Mouse (Mus musculus): ENCODE measurements around the gene Ldlr.
A peak's percentile ranks its signal among the peaks of the same experiment; 100 is the strongest.
"Not testable (repeated sequence)": the region's sequence is repeated elsewhere in the genome, so short reads cannot be mapped to it uniquely, and the experiment has no call there.

The Ldlr gene

DNA sequence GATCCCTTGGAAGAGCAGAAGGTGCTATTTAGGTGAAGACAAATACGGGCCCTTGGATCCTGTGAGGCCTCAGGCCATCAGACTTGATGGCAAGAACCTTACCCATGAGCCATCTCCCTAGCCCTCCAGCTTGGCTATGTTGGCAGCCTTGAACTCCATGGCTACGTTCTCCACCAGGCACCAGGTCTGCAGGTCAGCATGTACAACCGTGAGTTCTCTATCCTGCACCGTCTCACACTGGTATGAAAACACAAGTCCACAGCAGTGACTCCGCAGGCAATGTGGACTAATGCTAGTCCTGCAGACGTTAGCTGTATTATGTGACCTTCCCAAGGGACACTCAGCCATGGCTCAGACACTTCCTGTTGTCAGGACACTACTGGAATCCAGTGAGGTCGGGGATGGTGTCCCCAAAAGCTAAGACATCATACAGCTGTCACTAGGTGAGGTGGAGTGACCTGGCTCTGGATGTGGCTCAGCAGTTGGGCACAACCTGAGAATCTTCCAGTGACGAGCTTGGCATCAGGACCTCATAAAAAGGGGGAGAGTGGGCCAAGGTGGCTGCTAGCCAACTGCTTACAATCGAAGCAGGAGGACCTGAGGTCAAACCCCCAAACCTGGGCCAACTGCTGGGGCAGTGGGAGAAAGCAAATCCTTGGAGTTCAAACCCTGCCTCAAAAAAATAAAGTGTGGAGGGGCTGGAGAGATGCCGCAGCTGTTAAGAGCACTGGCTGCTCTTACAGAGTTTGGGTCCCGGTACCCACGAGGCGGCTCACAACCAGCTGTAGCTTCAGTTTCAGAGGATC lies 31.4 kb downstream of the Ldlr start:
- DNase-seq (ENCODE audit: low read depth): no peak

DNA sequence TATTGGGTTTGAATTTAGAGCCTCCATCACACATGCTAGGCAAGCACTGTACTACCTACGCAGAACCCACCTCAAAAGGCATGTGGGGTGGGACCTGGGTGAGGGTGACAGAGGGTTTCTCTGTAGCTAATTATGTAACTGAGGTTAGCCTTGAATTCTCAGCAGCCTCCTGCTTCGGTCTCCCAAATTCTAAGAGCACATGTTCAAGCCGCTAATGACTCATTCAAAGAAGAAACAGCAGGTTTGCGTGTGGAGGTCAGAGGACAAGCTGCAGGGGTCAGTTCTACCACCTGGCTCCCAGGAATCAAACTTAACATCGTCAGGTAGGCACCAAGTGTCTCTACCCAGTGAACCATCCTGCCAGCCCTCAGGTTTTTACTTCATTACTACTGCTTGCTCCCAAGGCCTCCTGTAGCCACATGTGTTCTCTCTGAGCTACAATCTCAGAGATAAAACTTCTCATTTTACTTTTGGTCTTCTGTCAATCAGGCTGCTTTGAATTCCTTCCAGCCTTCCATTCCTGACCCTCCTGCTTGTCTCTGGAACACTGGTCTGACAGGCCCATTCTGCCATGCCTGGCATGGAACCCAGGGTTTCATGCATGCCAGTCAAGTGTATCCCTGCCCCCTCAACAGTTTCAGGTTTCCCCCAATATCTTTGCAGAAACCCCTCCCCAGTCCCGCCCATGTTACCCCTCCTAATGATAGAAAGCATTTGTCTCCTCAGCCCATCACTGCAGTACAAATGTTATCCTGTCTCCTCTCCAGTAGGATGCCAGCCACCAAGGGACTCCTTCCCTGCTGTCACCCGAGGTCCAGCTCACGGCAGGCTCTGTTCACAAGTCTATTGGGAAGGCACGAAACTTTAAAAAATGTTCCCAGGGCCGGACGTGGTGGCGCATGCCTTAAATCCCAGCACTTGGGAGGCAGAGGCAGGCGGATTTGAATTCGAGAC lies 35.6 kb downstream of the Ldlr start:
- no peak for DNase-seq (ENCODE audit: low read depth)

DNA sequence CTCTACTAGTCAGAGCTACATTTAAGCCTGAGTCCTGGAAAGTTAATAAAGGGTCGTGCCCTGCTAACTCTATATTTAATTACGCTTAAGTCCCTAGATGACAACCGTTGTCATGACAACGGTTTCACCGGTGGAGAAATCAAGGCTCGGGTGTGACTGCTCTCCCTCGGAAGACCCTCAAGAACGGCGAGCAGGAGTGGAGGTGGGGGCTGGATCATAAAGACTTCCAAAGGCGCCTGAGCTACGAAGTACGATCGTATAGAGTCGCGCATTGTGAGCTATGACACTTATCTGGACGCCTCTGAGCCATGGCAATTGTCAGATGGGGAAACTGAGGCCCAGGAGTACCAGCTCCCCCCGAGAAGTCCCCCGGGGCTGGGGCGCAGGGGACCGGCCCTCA lies 36.4 kb downstream of the Ldlr start:
- DNase-seq (ENCODE audit: low read depth): no peak

DNA sequence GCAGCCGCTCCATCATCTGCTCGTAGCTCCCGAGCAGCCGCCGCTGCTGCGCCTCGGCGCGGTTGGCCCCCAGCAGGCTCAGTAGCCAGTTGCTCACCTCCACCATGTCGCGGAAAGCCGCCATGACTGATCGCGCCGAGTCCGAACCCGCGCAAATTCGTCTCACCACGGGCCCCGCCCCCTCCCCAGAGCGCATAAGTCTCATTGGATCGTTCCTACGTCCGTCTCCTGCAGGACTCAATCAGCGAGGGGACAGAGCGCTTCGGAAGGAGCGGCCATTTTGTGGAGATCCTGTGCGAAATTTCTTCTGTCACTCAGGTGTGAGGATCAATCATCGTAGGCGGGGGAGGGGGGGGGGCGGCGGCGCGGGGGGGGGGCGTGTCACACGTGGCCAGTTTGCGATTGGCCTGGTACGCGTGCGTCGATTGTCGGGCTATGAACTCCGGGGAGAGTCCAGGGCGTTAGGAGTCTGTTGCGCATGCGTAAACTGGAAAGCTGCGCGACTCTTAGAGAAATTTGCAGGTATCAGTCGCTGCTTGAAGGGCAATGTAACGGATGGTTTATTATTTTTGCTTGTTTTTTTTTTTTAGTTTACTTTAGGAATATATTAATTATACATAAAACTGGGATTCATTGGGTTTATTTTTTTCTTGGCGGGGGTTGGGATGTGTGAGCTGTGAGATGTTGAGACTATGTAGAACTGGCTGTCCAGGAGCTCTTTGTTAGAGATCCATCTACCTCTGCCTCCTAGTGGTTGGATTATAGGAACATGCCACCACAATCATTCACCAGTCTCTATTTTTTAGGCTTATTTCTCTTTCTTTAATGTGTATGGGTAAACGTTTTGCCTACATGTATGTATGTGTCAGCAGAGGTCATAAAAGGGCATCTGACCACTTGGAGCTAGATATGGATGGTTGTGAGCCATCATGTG lies 37.1 kb downstream of the Ldlr start, which contains the start of gene Spc24:
Gene Spc24 (minus strand): TSS at position 149 of the 934 bp plus-strand sequence.
- peak; percentile 98 for DNase-seq (ENCODE audit: low read depth)

DNA sequence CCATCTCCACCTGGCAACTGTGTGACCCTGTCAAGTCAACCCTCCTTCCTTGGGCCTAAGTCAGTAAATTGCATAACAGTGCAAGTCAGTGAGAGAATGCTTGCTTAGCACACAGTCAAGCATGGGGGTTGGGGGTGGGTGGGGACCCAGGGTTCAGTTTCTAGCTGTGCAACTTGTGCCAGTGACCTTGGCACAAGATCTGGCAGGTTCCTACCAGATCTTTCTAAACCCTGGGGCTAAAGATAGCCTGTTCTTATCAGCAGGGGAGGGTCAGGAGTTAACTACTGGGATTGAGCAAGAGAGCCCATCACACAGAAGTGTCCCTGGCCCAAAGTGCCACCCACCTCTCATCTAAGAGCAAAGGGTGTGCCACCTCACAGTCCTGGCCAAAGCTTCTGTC lies 38.9 kb downstream of the Ldlr start:
- DNase-seq (ENCODE audit: low read depth): no peak

DNA sequence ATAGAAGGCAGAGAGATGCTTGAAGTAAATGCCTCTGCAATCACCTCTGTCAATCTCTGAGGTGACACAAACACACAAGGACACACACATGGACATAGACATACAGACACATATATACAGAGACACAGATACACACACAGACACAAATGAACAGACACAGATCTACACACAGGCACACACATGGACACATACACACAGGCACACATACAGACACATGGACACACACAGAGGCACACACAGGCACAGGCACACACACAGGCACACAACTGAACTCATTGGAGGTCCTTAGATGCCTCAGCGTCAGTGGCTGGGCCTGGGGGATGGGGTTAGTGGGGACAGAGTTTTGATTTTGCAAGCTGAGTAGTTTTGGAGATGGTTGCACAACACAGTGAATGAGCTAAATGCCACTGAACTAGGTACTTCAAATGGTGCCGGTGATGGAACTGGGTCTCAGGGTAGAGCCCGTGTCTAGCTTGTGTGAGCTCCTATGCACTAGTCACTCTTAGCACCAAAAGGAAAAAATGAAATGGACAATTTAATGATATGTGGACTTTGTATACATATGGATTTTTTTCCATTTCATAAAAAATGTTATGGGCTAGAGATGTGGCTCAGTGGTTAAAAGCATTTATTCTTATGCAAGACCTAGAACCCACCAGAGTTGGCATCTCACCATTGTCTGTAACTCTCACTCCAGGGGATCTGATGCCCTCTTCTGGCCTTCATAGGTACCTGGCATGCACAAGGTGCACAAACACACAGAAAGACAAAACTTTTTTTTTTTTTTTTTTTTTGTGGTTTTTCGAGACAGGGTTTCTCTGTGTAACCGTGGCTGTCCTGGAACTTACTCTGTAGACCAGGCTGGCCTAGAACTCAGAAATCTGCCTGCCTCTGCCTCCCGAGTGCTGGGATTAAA lies 41.1 kb downstream of the Ldlr start:
- DNase-seq (ENCODE audit: low read depth): no peak

DNA sequence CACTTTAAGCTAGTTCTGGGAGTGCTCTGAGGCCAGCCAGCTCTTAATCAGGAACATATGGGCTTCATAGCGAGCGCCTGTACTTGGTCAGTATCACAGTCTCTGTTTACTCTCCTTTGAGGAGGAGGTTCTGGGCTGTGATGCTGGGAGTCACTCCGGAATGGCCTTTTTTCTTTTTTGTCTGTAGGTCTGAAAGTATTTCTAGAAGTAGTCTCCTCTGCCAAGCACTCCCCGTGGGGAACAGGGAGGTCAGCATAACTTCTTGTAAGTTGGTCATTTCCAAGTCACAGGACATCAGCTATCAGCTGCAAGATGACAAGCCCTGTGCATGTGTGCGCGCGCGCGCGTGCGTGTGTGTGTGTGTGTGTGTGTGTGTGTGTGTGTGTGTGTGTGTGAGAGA lies 44.6 kb downstream of the Ldlr start:
- DNase-seq (ENCODE audit: low read depth): no peak

DNA sequence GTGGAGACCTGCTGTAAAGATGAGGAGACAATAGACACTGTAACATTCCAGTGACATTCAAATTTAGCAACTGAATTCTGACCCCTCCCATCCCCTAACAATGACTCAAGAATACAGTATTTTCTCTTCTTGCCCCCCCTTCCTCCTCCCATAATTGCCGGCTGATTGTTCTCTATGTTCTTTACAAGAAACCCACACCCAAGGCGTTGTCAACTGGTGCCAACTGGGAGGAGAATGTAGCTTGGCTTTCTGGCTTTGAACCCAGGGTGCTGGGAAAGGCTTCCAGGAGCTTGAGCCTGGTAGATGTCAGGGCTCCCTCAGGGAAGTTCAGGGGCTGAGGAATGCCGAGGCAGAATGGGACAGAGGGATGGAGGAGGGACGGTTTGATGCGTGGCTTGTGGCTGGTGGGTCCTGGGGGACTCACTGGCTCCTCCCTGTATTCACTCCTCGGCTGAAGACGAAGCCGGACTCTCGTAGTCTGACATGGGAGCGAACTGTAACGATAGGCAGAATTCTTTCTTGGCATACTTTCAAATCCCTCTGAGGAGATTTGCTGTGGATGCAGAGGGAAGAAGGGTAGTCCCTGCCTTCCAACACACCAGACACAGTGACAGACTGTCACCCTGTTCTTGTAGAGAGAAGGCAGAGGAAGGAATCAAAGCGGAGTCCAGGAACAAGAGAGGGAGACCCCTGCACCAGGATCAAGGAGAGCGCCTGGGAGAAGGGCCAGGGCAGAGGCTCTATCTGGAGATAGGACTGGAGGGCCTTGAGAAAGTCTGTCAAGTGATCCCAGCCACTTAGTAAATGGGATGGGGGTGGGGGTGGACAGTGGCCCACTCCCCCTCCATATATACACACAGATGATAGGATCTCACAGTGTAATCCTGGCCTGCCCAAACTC lies 45.5 kb downstream of the Ldlr start:
- DNase-seq (ENCODE audit: low read depth): no peak

DNA sequence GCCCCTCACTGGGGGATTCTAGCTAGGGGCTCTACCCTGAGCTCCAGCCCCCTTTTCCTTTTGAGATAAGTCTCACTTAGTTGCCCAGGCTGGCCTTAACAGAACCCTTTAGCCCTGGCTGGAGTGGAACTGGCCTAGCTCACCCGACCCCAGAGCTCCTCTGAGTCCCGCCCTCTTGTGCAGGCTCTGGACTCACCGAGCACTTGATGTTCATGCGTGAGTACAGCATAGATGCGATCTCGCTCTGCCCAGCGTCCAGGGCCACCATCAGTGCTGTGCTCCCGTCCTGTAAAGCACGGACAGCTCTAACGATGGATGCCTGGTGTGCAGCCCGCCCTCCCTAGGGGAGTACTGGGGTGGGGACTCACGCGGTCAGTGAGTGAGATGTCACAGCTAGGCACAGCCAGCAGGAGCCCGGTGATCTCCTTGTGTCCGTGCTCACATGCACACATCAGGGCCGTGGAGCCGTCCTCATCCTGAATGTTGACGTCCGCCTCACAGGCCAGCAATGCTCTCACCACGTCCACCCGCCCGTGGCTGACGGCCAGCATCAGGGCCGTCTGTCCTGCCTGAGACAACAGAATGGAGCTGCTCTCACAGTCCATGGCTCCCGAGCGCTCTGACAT lies 46.4 kb downstream of the Ldlr start:
- DNase-seq (ENCODE audit: low read depth): no peak

DNA sequence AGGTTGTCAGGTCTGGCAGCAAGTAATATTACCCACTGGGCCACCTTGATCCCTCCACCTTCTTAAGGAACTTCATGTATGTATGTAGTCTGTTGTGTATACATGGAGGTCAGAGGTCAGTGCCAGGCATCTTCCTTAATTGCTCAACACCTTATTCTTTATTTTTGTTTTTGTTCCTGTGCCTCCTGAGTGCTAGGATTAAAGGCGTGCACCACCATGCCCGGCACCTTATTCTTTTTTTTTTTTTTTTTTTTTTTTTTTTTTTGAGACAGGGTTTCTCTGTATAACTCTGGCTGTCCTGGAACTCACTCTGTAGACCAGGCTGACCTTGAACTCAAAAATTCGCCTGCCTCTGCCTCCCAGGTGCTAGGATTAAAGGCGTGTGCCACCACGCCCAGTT lies 50.1 kb downstream of the Ldlr start:
- not testable (repeated sequence) for DNase-seq (ENCODE audit: low read depth)

DNA sequence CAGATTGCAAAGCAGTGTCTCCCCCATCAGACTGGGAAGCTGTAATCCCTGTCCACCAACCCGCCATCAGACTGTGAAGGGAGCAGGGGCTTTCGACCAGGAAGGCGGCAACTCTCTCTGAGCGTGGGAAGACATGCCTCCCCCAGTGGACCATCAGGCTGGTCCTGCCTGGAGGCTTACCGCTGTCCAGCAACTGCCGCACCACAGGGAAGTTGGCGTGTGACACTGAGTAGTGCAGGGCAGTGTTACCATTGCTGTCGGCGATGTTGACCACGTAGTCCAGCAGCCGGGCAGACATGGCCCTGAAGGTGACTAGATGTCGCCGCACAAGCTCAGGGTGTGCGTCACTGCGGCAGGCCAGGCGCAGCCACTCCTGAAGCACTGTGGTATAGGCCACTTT lies 51.1 kb downstream of the Ldlr start:
- DNase-seq (ENCODE audit: low read depth): no peak

DNA sequence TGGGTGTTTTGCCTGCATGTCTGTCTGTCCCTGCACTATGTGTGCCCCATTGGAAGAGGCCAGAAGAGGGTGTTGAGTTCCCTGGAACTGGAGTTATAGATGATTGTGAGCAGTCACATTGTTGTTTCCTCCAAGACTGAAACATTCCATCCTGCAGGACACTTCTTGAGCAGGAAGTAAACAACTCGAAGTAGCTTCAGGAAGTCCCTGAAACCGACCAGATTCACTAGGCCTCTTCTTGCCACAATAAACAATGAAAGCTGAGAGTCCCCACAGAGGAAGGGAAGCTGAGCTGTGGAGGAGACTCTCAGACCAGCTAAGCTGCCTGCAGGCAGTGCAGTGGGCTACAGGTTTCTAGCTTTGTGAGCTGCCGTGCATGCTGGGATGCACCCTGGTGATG lies 54.4 kb downstream of the Ldlr start:
- DNase-seq (ENCODE audit: low read depth): no peak

DNA sequence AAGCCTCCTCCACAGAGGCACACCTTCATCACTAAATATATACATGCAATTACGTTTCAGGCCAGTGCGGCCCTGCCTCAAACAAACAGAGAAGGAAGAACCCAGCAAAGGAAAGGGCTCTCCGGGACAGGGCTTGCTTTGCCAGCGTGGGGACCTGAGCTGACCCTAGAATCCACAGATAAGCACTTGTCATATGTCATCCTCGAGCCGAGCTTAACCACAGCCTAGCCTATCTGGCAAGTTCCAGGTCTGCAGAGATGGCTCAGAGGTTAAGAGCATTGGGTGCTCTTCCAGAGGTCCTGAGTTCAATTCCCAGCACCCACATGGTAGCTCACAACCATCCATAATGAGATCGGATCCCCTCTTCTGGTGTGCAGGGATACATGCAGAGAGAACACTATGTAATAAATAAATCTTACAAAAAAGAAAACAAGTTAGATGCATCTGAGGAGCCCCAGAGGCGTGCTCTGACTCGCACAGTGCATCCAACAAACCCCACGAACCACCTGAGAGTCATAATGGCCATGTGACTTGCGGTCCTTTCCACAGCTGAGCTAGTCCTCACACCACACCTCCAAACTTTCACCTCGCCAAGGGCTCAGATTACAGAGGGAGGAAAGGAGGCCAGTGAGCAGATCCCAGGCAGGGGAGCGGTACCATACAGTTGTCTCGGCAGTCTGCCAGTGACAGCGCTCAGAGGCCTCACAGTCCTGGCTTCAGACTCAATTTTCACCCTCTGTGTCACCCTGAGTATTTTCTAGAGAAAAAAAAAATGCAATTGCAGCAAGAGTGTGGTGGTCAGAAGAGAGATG lies 58.6 kb downstream of the Ldlr start:
- DNase-seq (ENCODE audit: low read depth): no peak

DNA sequence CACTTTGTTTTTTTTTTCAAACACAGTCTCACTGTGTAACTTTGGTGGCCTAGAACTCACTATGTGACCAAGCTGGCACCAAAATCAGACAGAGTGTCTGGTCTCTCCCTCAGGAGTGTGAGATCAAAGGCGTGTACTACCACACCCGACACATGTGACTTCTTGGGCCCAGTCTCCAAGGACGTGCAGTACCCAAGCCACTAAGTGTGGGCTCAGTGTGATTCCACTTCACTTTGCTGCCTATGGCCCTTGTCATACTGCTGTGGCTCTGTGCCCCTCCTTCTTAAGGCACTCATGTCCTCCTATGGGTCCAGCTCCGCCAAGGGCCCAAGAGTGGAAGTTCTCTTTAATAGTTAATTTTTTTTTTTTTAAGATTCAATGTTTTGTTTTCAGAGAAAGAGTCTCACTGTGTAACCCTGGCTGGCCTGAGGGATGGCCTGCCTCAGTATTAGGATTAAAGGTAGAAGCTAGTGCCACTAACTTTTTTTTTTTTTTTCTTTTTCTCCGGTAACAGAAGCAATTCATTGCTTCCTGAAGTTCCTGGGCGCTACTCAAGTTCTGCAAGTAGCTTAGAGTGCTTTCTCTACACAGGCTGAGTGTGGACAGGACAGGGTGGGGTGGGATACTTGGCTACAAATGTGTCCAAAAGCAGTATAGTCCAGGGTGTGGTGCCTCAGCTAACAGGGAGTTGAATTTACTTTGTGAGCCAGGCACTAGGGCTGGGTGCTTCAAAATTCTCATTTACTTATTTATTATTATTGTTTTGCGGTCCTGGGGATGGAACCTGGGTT lies 61.4 kb downstream of the Ldlr start:
- DNase-seq (ENCODE audit: low read depth): no peak

DNA sequence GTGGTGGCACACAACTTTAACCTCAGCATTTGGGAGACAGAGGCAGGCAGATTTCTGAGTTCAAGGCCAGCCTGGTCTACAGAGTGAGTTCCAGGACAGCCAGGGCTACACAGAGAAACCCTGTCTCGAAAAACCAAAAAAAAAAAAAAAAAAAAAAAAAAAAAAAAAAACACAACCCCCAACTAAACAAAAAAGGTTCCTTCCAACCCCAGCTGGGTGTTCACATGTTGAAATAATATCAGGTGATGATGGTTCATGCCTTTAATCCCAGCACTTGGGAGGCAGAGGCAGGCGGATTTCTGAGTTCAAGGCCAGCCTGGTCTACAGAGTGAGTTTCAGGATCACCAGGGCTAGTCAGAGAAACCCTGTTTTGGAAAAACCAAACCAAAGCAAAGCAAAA lies 63.0 kb downstream of the Ldlr start:
- not testable (repeated sequence) for DNase-seq (ENCODE audit: low read depth)

DNA sequence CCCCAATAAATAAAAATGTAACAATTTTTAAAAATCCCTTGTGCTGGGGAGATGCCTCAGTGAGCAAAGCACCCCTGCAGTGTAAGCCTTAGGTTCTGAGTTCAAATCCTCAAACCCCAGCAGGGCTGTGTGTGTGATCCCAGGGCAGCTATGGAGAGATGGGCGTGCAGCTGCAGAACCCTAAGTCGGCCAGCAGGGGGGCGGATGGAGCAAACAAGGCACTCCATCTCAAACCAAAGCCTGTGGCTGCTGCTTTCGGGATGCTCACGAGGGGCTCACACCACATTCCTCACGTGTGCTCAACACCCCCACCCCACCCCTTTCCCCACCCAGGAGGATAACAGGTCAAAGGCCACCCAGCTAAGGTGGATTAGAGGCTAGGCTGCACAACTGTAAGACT lies 63.6 kb downstream of the Ldlr start:
- peak; percentile 42 for DNase-seq (ENCODE audit: low read depth)

DNA sequence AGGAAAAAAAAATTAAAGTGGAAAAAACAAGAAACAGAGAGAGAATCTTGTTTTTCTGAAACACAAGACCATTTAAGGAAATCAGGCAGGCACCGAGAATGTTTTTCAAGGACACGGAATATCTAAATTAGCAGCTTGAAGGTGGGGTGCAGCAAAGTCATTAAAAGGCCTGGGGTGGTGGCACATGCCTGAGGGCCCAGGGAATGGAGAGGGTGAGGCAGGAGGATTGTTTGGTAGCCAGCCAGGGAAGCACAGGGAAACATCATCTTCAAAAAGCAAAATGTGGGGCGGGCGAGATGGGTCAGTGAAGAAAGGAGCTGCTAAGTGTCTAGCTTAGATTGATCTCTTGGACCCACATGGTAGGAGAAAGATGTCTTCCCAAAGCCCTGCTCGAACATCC lies 64.4 kb downstream of the Ldlr start:
- DNase-seq (ENCODE audit: low read depth): no peak

DNA sequence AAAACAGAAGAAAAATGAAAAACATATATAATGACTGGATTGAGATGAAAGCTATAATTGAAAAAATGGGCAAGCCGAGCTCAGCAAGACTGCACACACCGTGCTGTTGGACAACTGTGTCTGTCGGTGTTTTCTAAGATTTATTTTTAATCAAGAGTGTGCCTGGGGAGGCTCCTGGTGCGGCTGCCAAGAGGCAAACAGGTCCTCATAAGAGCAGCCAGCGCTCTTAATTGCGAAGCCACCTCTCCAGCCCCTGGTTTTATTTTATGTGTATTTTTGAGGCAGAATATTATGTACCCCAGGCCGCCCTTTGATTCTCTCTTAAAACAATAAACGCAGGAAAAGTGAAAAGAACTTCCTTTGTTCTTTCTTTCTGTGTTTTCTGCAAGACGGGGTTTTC lies 65.0 kb downstream of the Ldlr start:
- no peak for DNase-seq (ENCODE audit: low read depth)

All from c-Kit-positive CD71-positive TER-119-negative erythroid progenitor cells, embryonic 14.5 days (primary cell).